Mouse (Mus musculus) cortical plate, adult 2 months (tissue): ENCODE data around the gene Plxdc1. TPM values are rescaled to one million over a fixed set of nuclear protein-coding genes. Genes with fewer than 3 reads are reported as not detected.
A peak's percentile ranks its signal among the peaks of the same experiment; 100 is the strongest.

Experiments
- H3K27ac ChIP-seq: fragments of 200-500 bp; 2 replicates; pipeline ENCODE4 v1.5.1; 2012; ENCODE audit warnings: low read length, control low read depth, inconsistent platforms; ENCODE audit not compliant: insufficient read depth
- H3K4me1 ChIP-seq: fragments of 200-500 bp; 2 replicates; pipeline ENCODE4 v1.6.1; 2011; ENCODE audit warnings: low read length; ENCODE audit not compliant: control insufficient read depth, insufficient read depth
- H3K4me3 ChIP-seq: fragments of 200-500 bp; 2 replicates; pipeline ENCODE4 v1.5.1; 2011; ENCODE audit warnings: mild to moderate bottlenecking, low read length, control low read depth; ENCODE audit not compliant: insufficient read depth
- CTCF ChIP-seq: fragments of 200-500 bp; IDR thresholded peaks from 2 replicates; pipeline ENCODE4 v1.5.1; 2011; ENCODE audit warnings: mild to moderate bottlenecking, control low read depth, low read length; ENCODE audit not compliant: insufficient read depth; ENCODE audit errors: extremely low read depth
- POLR2A ChIP-seq: fragments of 200-500 bp; IDR thresholded peaks from 2 replicates; pipeline ENCODE4 v1.6.1; 2011; ENCODE audit warnings: mild to moderate bottlenecking, low read length, control low read depth; ENCODE audit not compliant: insufficient read depth; ENCODE audit errors: extremely low read depth
- polyA plus RNA-seq: library from polyadenylated mRNA; depleted of rRNA; stranded (reverse); fragments of >200 nt; gene quantifications from 2 replicates; pipeline ENCODE4 v1.2.3, GENCODE M21; 2012

Plxdc1 gene
- polyA plus RNA-seq, 1 experiment: 29.2 TPM

- TF ChIP-seq CTCF: no peak
- no peak for TF ChIP-seq POLR2A
- H3K4me3 ChIP-seq: no peak overlapping the region
- H3K27ac ChIP-seq: no peak overlapping the region
- H3K4me1 ChIP-seq: no peaks in the 10 kb centered on the region
Observed at GRCm38 (mm10) chr11:97980531-97980966, 5.7 kb downstream of the Plxdc1 start.

- TF ChIP-seq POLR2A (no peak), CTCF (no peak)
- H3K4me1 ChIP-seq: no peaks in the 10 kb centered on the region
- no peak overlapping the region for H3K4me3 ChIP-seq
- no peak overlapping the region for H3K27ac ChIP-seq
Observed at GRCm38 (mm10) chr11:97979824-97980495, 6.3 kb downstream of the Plxdc1 start.

- Histone ChIP-seq H3K4me1 (no peaks in the 10 kb centered on the region), H3K27ac (no peak overlapping the region), H3K4me3 (no peak overlapping the region)
- TF ChIP-seq CTCF (no peak), POLR2A (no peak)
Observed at GRCm38 (mm10) chr11:97978392-97978791, 7.9 kb downstream of the Plxdc1 start.

- no peak for TF ChIP-seq POLR2A
- TF ChIP-seq CTCF: no peak
Observed at GRCm38 (mm10) chr11:97977797-97978196, 8.4 kb downstream of the Plxdc1 start.

GRCm38 (mm10) chr11:97974746-97975145, 11.5 kb downstream of the Plxdc1 start:
- H3K27ac ChIP-seq: no peak overlapping the region
- H3K4me3 ChIP-seq: no peak overlapping the region
- peaks cover 4% of the 10 kb centered on the region; the same call in 1 of the 2 replicates for H3K4me1 ChIP-seq
- TF ChIP-seq CTCF (no peak), POLR2A (no peak)

More at GRCm38 (mm10) chr11:97977797-97978196, 8.4 kb downstream of the Plxdc1 start:
- H3K27ac ChIP-seq: no peak overlapping the region
- no peak overlapping the region for H3K4me3 ChIP-seq
- no peaks in the 10 kb centered on the region for H3K4me1 ChIP-seq

GRCm38 (mm10) chr11:97974141-97974540, 12.1 kb downstream of the Plxdc1 start:
- peaks cover 4% of the 10 kb centered on the region; the same call in 1 of the 2 replicates for H3K4me1 ChIP-seq
- no peak overlapping the region for H3K27ac ChIP-seq
- no peak for TF ChIP-seq CTCF
- TF ChIP-seq POLR2A: no peak
- no peak overlapping the region for H3K4me3 ChIP-seq

DNA sequence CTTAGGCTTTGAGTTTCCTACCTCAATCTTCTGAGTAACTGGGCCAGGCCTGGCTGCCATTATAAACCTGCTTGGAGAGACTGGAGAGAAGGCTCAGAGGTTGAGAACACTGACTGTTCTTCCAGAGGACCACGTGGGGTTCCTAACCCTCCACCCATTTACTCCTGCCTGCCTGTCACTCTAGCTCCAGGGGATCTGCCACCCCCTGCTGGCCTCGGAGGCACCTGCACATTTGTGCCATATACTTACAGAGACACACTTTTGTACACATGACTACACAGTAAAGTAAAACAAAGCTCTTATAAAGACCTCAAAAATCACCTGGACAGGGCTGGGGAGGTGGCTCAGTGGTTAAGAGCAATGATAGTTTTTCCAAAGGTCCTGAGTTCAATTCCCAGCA, 13.8 kb downstream of the Plxdc1 start:
- no peak for TF ChIP-seq POLR2A
- no peak for TF ChIP-seq CTCF
- H3K4me1 ChIP-seq: peaks cover 4% of the 10 kb centered on the region; the same call in 1 of the 2 replicates
- no peak overlapping the region for H3K4me3 ChIP-seq
- H3K27ac ChIP-seq: no peak overlapping the region

DNA sequence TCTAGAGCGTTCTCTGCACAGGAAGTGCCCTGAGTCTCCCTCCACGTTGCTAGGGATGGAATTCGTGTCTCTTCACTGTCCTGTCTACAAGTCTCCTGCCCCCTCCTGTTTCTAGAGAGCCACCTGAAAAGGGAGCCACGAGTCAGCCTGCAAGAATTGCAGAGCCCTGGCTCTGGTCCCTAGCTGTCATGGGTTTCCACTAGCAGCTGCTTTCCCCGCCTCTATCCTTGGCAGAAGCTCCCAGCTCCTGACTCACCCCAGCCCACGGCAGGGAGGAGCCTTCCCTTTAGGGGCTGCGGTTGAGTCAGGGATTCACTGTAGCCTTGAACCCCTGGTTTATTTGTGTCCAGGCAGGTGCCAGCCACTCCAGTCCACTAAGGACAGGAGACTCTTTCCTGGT, 15.0 kb downstream of the Plxdc1 start:
- Histone ChIP-seq H3K4me1 (peaks cover 4% of the 10 kb centered on the region; the same call in 1 of the 2 replicates), H3K4me3 (no peak overlapping the region), H3K27ac (peak overlapping the region; percentile 13; the same call in 1 of the 2 replicates)
- no peak for TF ChIP-seq CTCF
- TF ChIP-seq POLR2A: no peak

DNA sequence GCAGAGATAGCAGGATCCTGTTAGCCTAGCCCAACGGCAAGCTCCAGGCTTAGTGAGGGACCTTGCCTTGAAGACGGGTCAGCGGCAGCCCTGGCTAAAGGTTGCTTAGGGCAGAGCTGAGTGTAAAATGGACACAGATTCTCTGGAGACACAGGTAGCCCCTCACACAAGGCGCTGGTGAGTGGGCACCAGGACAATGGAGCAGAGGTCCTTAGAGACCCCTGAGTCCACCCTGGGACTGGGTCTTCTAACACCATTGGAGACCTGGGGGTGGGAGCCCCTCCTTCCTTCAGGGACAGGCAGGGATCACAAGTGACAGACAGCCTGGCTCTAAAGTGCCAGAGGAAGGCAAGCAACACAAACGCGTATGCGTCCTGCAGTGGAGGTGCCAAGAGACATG, 15.5 kb downstream of the Plxdc1 start:
- no peak for TF ChIP-seq CTCF
- Histone ChIP-seq H3K4me1 (peaks cover 4% of the 10 kb centered on the region; the same call in 1 of the 2 replicates), H3K27ac (peak overlapping the region; percentile 13; the same call in 1 of the 2 replicates), H3K4me3 (no peak overlapping the region)

DNA sequence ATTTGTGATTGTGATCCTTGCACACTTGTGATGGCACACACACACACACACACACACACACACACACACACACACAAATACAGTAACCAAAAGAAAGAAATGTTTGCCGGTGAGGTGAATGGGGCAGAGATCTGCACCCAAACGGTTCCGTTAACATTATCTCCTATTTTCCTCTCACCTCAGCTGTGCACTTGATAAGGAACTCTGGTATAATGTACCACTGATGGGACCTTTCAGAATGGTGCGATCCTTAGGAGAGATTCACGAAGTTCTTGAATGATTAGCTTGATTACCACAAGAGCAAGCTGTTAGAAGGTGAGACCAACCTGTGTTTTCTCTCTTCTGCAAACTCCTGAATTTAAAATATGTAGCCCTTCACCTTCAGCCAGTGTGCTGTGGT, 17.9 kb downstream of the Plxdc1 start:
- no peak overlapping the region for H3K4me3 ChIP-seq
- H3K4me1 ChIP-seq: peaks cover 4% of the 10 kb centered on the region; the same call in 1 of the 2 replicates
- TF ChIP-seq CTCF (no peak), POLR2A (no peak)
- H3K27ac ChIP-seq: no peak overlapping the region
